Mouse (Mus musculus) lung, postnatal 36 days (tissue): ENCODE measurements around the gene Ctsh.

Source experiments
- DNase-seq: peaks from one replicate; pipeline ENCODE4 v3.0.0; 2022; ENCODE audit warnings: mixed read lengths

The Ctsh gene

GRCm38 (mm10) chr9:90113651-90114566, 60.0 kb downstream of the Ctsh start:
- DNase-seq = peak; percentile 97

GRCm38 (mm10) chr9:90114567-90115307, 60.8 kb downstream of the Ctsh start, which contains the start of gene Morf4l1:
Gene Morf4l1, minus strand, starts transcription at chr9:90114774.
- DNase-seq = peak; percentile 98

GRCm38 (mm10) chr9:90115308-90115700, 61.4 kb downstream of the Ctsh start:
- DNase-seq = no peak

GRCm38 (mm10) chr9:90117234-90117633, 63.3 kb downstream of the Ctsh start:
- DNase-seq = no peak

- DNase-seq = no peak
Measured at GRCm38 (mm10) chr9:90122246-90122740, 68.3 kb downstream of the Ctsh start.

GRCm38 (mm10) chr9:90124156-90124872, 70.4 kb downstream of the Ctsh start:
- peak; percentile 22 for DNase-seq

GRCm38 (mm10) chr9:90124873-90125245, 70.9 kb downstream of the Ctsh start:
- peak; percentile 63 for DNase-seq
